Mouse (Mus musculus) layer of hippocampus, adult 2 months (tissue): ENCODE results near the gene Nudt3. TPM values are rescaled to one million over a fixed set of nuclear protein-coding genes. Genes with fewer than 3 reads are reported as not detected.
A peak's percentile ranks its signal among the peaks of the same experiment; 100 is the strongest.

ENCODE experiments used
- DNase-seq, 2 experiments: peaks; one replicate each; pipeline ENCODE4 v3.0.0; 2022; ENCODE audit warnings: low spot score in 2 of 2
- H3K27ac ChIP-seq: fragments of 200-600 bp; 2 replicates; pipeline ENCODE4 v1.8.1; 2022
- H3K4me3 ChIP-seq: fragments of 200-600 bp; 2 replicates; pipeline ENCODE4 v1.8.1; 2022; ENCODE audit warnings: mild to moderate bottlenecking
- CTCF ChIP-seq: fragments of 200-600 bp; conservative IDR thresholded peaks from 2 replicates; pipeline ENCODE4 v1.8.1; 2022; ENCODE audit warnings: antibody characterized with exemption, mild to moderate bottlenecking, moderate library complexity
- total RNA-seq, 2 experiments: library from RNA; stranded (reverse); gene quantifications; 2 replicates each; pipeline ENCODE4 v1.2.3; 2021

Gene Nudt3
- total RNA-seq, 2 experiments from 2014 or later: 462 to 510 TPM

DNA sequence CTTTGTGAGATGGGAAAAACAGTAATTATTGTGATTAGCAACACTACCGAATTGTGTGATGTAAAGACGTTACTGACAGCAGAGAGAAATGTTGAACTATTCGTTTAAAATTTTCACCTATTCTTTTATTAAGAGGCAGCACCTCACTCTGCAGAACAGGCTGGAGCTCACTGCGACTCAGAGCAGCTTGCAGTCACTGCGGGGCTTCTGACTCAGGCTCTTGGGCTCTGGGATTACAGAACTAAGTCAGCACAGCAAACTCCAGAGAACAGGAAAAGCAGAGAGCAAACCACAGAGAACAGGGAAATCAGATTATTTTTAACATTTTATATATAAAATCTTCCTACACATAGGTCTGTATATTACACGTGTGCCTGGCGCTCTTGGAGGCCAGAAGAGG is 13.7 kb downstream of the Nudt3 start:
- peak overlapping the region; percentile 88 for H3K27ac ChIP-seq
- H3K4me3 ChIP-seq: no peak overlapping the region
- DNase-seq: no peak
- no peak for TF ChIP-seq CTCF

DNA sequence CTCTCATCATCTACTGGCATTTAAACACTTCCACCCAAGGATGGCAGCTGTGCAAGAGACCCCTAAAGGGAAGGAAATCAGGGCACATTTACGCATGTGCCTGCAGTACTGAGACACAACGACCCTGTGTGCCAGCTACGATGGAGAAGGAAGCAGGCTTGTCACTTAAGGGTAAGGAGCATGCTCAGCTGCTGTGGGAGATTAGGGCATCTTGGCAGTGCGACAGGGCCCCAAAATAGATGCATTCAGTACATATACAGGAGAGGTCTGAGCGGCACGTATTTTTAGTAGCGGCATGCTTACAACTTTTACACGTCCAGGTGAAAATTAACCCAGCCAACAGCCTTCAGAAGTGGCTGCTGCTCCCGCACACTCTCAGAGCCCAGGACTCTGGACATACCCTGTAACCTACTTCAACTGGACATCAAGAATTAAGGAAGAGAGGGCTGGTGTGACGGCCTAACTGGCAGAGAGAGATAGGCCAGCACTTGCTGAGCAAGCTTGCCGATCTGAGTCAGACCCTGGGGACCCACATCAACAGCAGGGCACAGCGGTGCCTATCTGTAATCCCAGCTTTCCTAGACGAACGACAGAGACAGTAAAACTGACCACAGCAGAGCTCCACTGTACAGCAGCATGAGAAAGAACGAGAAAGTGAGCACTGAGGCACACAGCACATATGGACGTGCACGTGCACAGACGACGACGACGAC is 19.6 kb downstream of the Nudt3 start:
- peak overlapping the region; percentile 70 for H3K27ac ChIP-seq
- TF ChIP-seq CTCF: no peak
- H3K4me3 ChIP-seq: no peak overlapping the region
- no peak for DNase-seq

DNA sequence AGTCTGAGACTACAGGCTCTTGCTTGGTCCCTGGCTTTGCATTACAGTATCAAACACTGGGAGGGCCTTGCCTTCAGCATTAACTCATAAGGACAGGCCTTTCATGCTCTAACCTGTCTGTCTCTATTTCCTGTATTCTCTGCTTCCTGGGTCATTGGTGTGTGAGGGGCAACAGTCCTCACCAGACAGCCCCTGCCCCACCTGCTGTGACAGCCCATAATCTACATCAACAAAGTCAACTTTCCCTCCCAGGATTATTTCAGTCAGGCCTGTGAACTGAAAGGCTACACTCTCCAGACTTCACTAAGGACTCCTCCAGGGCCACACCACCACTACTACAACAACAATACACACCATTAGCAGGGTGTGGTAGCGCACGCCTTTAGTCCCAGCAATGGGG is 20.3 kb downstream of the Nudt3 start:
- no peak for DNase-seq
- peak overlapping the region; percentile 70 for H3K27ac ChIP-seq
- TF ChIP-seq CTCF: no peak
- H3K4me3 ChIP-seq: no peak overlapping the region

DNA sequence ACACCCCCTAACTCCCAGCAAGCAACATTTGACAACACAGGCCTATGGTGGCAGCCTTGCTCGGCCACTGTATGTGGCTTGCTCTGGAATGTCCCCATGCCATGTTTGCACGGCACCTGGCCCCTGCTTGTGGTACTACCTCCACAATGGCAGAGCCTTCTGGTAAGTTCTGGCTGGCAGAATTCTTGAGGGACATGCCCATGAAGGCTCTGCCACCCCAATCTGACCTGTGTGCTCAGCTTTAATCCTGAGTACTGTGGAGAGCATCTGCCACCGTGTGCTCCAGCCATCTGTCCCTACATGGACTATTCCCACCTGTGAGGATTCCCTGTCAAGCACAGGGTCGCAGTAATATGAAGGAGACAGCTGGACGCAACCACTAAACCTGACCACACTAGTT is 22.4 kb downstream of the Nudt3 start:
- H3K4me3 ChIP-seq: no peak overlapping the region
- no peak for TF ChIP-seq CTCF
- H3K27ac ChIP-seq: peak overlapping the region; percentile 70; the same call in 1 of the 2 replicates
- no peak for DNase-seq

DNA sequence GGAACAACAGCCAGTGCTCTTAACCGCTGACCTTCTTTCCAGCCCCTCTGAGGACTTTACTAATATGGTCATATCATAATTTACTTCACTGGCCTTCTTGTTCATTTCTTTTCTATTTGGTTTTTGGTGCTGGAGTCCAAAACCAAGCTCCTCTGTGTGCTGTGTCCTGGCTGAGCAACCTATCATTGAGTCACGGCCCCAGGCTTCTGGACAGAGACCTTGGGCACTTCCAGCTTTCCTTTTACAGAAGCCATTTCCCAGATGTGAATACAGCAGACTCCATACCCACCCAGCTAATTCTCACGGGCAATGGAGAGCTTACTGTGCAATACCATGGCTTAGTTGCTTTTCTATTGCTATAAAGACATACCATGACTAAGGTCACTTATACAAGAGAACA is 23.0 kb downstream of the Nudt3 start:
- DNase-seq: no peak
- no peak for TF ChIP-seq CTCF
- peak overlapping the region; percentile 70; the same call in 1 of the 2 replicates for H3K27ac ChIP-seq
- no peak overlapping the region for H3K4me3 ChIP-seq

DNA sequence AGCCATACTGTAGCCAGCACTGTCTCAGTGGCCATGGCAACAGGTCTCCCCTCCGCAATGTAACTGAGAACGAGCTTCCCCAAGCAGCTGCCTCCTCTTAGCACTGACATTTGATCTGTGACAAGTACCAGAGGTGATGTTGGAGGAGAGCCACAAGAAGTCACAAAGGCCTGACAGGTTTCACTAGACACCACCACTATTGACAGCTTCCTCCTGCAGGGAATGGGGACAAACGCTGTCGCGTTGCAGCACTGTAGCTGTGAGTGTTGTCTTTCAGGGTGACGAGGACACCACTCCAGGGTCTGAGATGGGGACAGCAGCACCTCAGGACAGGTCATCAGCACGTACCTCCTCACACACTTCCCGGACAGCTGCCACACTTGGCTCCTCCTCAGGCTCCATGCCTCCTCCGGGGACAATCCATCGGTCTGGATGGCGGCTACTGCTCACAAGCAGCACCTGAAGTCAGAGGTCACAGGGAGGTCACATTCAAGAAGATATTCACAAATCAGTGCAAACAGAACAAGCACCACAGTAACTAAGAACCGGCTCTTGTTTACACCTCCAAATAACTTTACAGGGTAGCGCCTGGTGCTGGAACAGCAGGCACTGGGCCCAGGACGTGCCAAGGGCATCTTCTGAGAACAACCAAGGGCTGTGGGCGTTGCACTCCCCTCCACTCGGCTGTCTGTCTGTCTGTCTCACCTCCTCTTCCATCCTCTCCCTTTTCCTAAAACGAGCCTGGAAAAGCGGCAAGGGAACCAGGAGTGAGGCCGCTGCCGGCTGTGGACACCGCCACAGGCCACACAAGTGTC is 26.7 kb downstream of the Nudt3 start:
- no peak for DNase-seq
- H3K4me3 ChIP-seq: no peak overlapping the region
- peak overlapping the region; percentile 62; the same call in 1 of the 2 replicates for H3K27ac ChIP-seq
- no peak for TF ChIP-seq CTCF

DNA sequence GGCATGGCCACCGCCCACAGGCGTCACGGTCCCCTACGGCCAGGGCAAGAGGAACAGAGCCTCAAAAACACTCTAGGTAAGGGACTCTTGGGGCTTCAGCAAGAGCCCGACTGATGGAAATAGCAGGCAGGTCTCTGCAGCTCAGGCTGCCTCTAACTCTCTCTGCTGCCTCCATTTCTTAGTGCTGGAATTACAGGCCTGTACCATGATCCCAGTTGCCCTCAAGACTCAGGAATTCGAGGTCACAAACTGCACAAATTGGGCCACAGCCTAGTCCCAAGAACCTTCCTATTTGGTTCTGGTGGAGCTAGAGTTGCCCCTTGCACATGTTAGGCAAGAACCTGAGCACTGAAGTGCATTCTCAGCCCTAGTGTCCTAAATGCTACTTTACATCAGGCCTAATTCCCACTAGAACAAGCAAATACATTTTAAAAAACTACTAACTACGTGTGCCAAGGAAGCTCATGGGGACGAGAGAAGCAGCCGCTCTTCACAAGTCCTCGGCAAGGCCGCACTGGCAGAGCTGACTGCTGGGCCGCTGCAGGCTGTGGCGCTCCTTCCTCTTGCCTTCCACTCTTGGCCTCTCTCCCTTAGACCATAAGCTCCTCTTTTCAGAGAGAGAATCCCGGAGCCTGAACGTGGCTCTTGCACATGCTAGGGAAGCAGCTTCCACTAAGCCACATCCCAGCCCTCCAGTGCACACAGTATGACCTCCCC is 27.5 kb downstream of the Nudt3 start:
- DNase-seq: no peak
- H3K27ac ChIP-seq: peak overlapping the region; percentile 62
- no peak overlapping the region for H3K4me3 ChIP-seq
- TF ChIP-seq CTCF: peak; percentile 62

DNA sequence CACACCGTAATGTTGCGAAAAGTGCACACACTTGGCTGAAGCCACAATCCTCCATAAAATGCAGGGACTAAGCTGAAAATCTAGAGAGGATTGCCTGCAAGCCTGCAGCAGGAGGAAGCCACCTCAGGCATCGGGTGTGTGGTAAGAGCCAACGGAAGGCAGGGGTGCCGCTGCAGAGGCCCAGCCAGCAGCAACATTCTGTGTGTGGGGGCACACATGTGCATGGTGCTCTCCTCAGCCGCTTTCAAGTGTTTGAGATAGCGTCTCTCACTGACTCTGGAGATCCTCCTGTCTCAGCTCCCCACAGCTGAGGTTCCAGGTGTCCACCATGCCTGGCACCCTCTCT is 30.8 kb downstream of the Nudt3 start:
- Histone ChIP-seq H3K27ac (0 out of 2 replicates have a peak overlapping the region, but pooled peaks have one; percentile 1), H3K4me3 (no peak overlapping the region)
- DNase-seq: no peak
- no peak; the same call in 1 of the 2 replicates for TF ChIP-seq CTCF

DNA sequence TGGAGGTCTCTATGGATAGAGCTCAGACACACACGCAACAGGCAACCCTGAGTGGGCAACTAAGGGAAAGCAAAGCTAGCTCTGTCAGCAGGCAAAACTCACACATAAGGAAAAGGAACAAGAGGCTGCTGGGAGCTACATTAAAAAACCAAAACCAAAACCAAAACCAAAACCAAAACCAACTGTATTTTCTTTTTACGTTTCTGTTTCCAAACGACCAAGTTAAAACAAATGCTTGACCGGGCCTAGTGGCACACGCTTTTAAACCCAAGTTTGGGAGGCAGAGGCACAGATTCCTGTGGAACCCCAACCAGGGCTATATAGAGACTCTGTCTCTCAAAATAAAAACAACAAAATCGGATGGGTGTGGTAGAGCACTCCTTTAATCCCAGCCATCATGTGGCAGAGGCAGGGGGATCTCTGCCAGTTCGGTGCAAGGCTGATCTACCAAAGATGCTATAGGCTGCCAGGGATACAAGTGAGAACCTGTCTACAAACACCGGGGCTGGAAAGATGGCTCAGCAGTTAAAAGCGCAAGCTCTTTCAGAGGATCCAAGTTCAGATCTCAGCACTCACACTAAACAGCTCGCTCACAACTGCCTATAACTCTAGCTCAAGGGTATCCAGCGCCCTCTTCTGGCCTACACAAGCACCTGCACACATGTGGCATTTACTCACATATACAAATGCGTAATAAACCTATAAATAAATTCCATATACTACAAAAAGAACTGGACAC is 31.3 kb downstream of the Nudt3 start:
- Histone ChIP-seq H3K27ac (peak overlapping the region; percentile 51; the same call in 1 of the 2 replicates), H3K4me3 (no peak overlapping the region)
- TF ChIP-seq CTCF: peak; percentile 59
- DNase-seq: no peak

DNA sequence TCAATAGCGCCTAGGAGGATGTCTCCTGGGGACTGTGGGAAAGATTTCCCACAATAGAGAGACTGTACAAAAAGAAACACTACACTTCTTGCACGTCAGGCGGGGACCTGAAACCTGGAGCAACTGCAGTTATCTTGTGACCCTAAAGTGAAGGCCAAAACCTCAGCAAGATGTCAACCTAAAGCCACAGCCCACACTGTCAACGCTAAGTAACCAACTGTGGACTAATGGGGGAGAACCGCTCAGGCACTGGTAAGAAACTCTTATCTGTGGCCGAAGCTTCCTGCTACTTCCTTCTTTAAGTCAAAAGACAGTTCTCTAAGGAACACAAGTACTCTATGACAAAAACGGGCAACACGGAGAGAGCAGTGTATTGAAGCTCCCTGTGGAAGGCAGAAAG is 35.1 kb downstream of the Nudt3 start:
- peak overlapping the region; percentile 76 for H3K27ac ChIP-seq
- no peak for TF ChIP-seq CTCF
- DNase-seq: no peak
- H3K4me3 ChIP-seq: no peak overlapping the region

DNA sequence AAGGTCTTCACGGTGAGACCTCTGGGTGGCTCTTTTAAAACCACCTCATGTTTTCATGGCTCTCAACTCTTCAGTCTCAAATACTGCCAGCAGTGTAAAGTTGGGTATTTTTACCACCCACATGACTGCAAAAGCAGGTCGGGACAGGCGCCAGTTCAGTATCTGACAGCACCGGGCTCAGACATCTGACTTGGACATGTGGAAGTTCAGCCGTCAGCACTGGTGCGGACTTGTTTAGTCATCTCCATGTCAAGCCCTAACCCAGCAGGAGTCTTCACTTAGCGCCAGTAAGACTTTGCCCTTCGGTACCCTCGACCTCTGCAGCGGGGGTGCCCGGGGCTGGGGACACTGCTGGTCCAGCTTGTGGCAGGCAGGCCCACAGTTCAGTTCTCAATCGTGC is 36.0 kb downstream of the Nudt3 start:
- no peak for TF ChIP-seq CTCF
- Histone ChIP-seq H3K27ac (peak overlapping the region; percentile 76), H3K4me3 (no peak overlapping the region)
- no peak for DNase-seq

DNA sequence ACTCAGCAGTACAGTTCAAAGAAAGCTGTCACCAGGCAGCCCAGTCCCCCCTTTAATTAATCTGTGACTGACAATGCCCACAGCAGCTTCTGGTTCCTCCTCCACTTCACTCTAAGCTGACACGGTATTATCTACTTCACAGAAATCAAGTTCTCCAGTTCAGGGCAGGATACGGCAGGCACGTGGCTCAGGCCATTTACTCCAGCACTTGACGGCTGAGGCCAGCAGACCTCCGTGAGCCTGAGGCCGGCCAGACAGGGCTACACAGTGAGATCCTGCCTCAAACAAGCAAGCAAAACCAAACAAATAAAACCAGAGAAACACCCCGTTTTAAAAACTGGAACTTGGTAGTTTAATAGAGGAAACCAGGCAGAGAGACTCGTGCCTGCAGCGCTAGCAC is 36.6 kb downstream of the Nudt3 start:
- H3K4me3 ChIP-seq: no peak overlapping the region
- H3K27ac ChIP-seq: peak overlapping the region; percentile 76
- no peak for TF ChIP-seq CTCF
- DNase-seq: no peak
